Mouse (Mus musculus): ENCODE measurements around the gene Abhd12.
A peak's percentile ranks its signal among the peaks of the same experiment; 100 is the strongest.
"Not testable (repeated sequence)": the region's sequence is repeated elsewhere in the genome, so short reads cannot be mapped to it uniquely, and the experiment has no call there.

Abhd12 gene

DNA sequence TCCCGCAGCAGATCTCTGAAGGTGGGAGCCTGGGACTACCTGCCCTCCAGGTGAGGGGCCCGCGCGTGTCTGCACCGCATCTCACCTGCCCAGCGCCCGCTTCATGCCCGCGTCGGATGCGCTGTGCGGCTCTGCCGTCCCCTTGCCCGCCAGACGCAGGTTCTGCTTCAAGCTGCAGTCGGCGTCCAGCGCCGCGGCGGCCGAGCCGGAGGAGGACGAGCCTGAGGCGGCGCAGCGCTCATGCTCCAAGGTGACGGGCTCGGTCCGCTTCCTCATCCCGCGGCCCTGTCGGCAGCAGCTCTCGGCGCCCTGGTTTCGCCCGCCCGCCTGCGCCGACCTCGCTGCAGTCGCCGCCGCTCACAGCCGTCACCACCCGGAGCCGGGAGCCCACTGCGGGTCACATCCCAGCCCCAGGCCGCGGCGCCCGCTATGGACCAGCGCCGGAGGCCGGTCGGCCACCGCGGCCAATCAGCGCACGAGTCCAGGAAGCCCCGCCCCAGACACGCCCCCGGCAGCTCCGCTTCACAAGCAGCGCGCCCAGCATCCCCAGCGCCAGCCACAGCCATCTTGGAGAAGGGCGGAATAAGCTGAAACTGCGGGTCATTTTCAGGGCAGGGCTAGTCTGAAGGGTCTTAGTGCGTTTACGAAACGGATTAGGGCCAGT, at the start of gene Abhd12:
Gene Abhd12 (minus strand): TSS at position 470 of the 664 bp plus-strand sequence.
- DNase-seq: peak; percentile 97

GRCm38 (mm10) chr2:150951201-150951600, 46.7 kb upstream of the Abhd12 start:
- no peak for DNase-seq

DNA sequence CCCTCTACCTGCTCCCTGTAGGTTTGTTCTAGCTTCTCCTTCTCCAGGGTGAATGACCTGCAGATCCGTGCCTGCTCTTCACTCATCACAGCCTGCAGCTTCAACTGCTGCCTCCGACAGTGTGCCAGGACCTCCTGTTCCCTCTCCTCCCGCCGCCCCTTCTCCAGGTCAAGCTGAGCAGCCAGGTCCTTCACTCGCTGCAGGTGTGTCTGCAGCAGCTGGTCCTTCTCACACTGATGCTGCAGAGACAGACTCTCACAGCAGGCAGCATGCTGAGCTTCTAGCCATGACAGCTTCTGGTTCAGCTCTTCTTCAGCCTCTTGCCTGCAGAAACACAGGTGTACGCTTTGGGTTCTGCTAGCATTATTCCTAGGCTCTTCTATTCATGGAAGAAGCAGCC, 45.5 kb upstream of the Abhd12 start:
- DNase-seq: no peak

DNA sequence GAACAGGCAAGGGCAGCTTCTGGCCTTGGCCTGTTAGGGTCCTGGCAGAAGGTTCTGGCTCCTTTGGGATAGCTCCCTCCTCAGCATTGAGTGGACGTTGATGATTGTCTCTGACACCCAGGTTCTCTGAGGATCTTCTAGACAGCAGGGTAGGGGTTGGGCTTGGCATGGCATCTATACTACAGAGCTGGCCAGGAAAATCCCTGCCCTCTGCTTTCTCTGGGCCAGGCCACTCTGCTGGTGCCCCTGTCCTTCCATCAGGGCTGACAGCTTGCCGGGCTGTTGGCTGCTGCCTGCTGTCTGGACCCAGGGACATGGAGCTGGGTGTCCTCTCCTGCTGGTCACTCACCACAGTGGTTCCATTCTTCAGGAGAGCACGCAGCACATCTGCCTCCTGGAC, 45.1 kb upstream of the Abhd12 start:
- DNase-seq: no peak

GRCm38 (mm10) chr2:150948786-150949185, 44.2 kb upstream of the Abhd12 start:
- DNase-seq: no peak

DNA sequence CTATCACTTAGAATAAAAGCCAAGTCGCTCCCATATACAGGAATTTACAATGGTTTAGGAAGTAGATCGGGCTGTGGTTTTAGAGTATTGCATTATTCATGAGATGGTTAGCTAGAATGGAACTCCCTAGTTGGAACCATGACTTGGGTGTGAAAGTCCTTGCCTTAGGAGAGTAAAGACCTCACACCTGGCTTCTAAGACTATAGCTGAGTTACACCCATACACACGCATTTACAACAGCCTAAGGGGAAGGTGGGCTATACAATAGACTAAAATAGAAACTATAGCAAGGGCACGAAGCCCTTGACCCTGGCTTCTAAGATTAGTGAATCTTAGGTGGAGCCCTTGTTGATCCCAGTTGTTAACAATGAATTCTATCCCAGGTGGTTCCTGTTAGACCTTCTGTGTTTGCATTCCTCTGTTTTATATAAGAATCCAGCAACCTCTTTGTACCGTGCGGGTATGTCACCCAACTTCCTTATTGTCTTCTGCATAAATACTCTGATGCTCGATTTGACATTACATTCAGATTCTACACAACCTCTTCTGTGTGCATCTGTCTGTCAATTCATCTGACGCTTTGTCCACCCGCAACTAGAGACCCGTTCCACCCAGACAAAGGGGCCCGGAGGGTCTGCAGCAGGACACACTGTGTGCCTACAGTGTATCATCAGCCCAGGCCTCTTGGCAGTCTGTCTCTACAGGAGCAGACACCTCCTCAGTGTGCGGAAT, 43.5 kb upstream of the Abhd12 start:
- not testable (repeated sequence) for DNase-seq

DNA sequence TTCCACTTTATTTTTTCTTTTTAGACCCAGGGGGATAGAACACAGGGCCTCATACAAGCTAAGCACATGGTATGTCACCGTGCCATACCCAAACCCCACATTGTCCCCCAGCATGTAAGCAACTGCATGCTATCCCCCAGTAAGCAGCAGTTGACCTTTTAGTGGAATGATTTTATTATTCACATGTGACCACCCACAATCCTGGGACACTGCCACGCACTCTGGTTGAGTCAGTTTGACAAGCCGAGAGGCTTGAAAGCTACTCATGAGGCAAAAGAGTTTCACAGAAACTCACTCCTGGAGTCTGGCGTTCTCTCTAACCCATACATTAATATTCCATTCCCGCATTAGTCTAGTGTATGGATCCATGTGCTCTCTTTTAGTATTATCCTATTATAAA, 42.8 kb upstream of the Abhd12 start:
- DNase-seq: not testable (repeated sequence)

- DNase-seq: no peak
Observed at GRCm38 (mm10) chr2:150944017-150944416, 39.5 kb upstream of the Abhd12 start.

- DNase-seq: no peak
Observed at GRCm38 (mm10) chr2:150934659-150935058, 30.1 kb upstream of the Abhd12 start.

- DNase-seq: no peak
Observed at GRCm38 (mm10) chr2:150933482-150933881, 28.9 kb upstream of the Abhd12 start.

- DNase-seq: no peak
Observed at GRCm38 (mm10) chr2:150930806-150931205, 26.3 kb upstream of the Abhd12 start.

DNA sequence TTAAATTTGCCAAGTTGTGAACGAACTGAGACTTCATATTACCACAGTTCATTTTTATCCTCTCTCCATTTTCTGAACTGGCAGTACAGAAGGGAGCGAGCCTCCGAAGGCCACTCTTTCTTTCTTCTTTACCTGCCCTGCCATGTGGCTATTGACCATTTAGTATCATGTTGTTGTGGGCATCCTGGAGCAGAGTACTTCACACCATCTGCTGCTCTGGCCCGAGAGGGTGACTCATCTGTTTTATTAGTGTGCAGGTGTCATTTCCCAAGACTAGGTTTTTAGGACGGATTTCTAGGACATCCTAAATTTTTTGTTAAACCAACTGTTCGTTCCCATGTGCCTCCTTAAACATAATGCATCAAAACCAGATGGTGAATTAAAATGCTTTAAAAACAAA, 24.6 kb upstream of the Abhd12 start:
- DNase-seq: no peak

- no peak for DNase-seq
Observed at GRCm38 (mm10) chr2:150927038-150927720, 22.6 kb upstream of the Abhd12 start.

- DNase-seq: no peak
Observed at GRCm38 (mm10) chr2:150923505-150923904, 19.0 kb upstream of the Abhd12 start.

DNA sequence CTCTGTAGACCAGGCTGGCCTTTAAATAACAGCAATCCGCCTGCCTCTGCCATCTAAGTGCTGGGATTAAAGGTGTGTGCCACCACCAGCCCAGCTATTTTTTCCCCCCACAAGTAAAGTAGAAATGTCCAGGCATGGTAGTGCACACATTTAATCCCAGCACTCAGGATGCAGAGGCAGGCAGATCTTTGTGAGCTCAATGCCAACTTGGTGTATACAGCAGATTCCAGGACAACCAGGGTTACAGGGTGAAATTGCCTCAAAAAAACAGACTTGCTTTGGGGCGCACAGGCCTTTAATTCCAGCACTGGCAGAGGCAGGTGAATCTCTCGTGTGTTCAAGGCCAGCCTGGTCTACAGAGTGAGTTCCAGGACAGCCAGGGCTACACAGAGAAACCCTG, 18.5 kb upstream of the Abhd12 start:
- DNase-seq: no peak

DNA sequence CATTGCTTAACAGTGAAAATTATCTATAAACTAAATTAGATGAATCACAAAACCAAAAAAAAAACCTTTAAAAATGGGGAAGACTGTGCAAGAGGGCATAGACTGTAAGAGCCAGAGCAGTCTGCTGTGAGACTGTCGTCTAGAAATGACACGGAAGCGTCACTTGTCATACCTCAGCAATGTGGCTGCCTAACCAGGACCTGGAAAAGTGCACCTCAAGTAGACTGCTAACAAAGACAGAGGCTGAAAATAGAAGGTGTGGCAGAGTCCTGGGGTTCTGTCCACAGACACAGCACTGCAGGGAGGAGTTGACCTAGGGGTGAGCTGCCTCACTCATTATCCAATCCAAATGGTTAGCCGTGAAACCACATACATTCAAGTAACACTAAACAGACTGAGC, 17.6 kb upstream of the Abhd12 start:
- no peak for DNase-seq

- peak; percentile 47 for DNase-seq
Observed at GRCm38 (mm10) chr2:150921697-150922096, 17.2 kb upstream of the Abhd12 start.

GRCm38 (mm10) chr2:150920543-150920942, 16.0 kb upstream of the Abhd12 start:
- no peak for DNase-seq

DNA sequence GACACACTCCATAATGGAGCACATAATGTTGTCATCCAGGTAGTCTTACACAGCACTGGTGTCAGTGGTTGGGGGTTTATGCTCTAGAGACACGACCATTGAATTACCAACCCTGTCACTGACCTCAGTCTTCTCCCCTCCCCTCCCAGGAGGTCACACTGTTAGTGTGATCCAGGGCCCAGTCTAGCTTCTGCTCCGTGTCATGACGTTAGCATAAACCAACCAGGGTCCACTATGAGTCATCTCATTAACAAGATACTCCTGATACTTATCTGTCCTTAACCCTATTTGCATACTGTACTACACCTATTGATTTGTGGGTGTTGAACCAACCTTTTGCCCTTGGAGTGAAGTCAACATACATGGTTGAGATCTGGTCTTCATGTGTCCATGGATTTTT, 14.2 kb upstream of the Abhd12 start:
- no peak for DNase-seq

- no peak for DNase-seq
Observed at GRCm38 (mm10) chr2:150915786-150916185, 11.2 kb upstream of the Abhd12 start.

DNA sequence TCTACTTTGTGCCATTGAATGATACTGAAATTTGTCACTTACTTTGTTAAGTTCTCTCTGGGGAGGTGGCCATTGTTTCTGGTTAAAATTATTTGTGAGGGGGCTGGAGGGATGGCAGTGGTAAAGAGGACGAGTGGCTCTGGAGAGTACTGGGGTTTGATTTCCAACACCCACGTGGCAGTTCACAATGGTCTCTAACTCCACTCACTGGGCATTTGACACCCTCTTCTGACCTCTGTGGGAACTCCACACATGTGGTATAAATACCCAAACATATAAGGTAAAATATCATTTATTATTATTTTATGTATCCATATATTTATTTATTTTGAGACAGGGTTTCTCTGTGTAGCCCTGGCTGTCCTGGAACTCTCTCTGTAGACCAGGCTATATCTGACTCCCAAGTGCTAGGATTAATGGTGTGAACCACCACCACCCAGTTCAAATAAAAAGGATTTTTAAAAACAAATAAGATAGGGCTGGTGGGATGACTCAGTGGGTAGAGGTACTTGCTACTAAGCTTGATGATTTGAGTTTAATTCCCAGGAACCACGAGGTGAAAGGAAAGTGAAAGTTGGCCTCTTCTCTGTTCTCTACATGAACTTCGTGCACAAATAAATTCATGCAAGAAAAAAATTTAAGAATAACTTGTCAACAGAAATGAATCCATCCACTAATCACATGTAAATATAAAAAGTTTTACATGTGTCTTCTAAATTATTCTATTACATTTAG, 10.4 kb upstream of the Abhd12 start:
- DNase-seq: no peak

- no peak for DNase-seq
Observed at GRCm38 (mm10) chr2:150910295-150910881, 5.8 kb upstream of the Abhd12 start.
